ENCODE assay signal across 17 mouse cellular contexts in genomic region chr3:68604962-68605361, GRCm38 (mm10).
A peak's percentile ranks its signal among the peaks of the same experiment; 100 is the strongest.
DNase-seq lines count a peak whose midpoint lies in the region; ATAC-seq and TF ChIP-seq lines count a peak whose summit lies in the region.
"Had no signal": no experiment of that assay in that cellular context is flagged by ENCODE, and none has a peak within 500 bp of the region (broad histone marks: within the 10 kb centered on the region; RNA-seq: fewer than 3 reads in every experiment).

No protein-coding gene starts in this region.

- peak overlapping the region; percentile 51; the same call in 1 of the 2 replicates for H3K27ac ChIP-seq in forebrain, embryonic 13.5 days
- no peak overlapping the region for H3K27ac ChIP-seq in forebrain, embryonic 11.5 days (ENCODE audit: low read depth, low read length)
- peak overlapping the region; percentile 79 for H3K27ac ChIP-seq in hindbrain, embryonic 12.5 days
- peak overlapping the region; percentile 1; the same call in 1 of the 2 replicates for H3K27ac ChIP-seq in midbrain, embryonic 16.5 days (ENCODE audit: low read length)
- no peak overlapping the region for H3K27ac ChIP-seq in stomach, postnatal 0 days (replicated peaks)
- H3K27ac ChIP-seq: embryonic facial prominence, embryonic 15.5 days; heart, embryonic 13.5 days; liver, embryonic 13.5 days; stomach, embryonic 15.5 days had no signal

- TF ChIP-seq POLR2A in brain, embryonic 14.5 days (IDR thresholded peaks at IDR 0.05; ENCODE audit: borderline replicate concordance, extremely low read depth, insufficient read depth, insufficient read length, poor library complexity, severe bottlenecking): no peak

- H3K36me3 ChIP-seq in forebrain, embryonic 13.5 days (ENCODE audit: poor library complexity, severe bottlenecking): no peaks in the 10 kb centered on the region
- H3K36me3 ChIP-seq in forebrain, embryonic 11.5 days (ENCODE audit: control insufficient read depth, insufficient read depth, low read length): no peaks in the 10 kb centered on the region
- no peaks in the 10 kb centered on the region for H3K36me3 ChIP-seq in hindbrain, embryonic 12.5 days
- H3K36me3 ChIP-seq in midbrain, embryonic 16.5 days (ENCODE audit: control insufficient read depth, insufficient read depth, low read length): no peaks in the 10 kb centered on the region
- no peaks in the 10 kb centered on the region for H3K36me3 ChIP-seq in stomach, postnatal 0 days (ENCODE audit: control insufficient read depth, insufficient read depth, low read length)
- H3K36me3 ChIP-seq: embryonic facial prominence, embryonic 15.5 days; liver, embryonic 13.5 days; stomach, embryonic 15.5 days had no signal

- 77% methylated on average over 10 of the region's 10 CpGs for WGBS in forebrain, embryonic 13.5 days
- WGBS in forebrain, embryonic 11.5 days: 87% methylated on average over 10 of the region's 10 CpGs
- WGBS in hindbrain, embryonic 12.5 days: 57% methylated on average over 10 of the region's 10 CpGs
- WGBS in midbrain, embryonic 16.5 days: 45% methylated on average over 10 of the region's 10 CpGs
- whole genome bisulfite sequencing in stomach, postnatal 0 days: 82% methylated on average over 10 of the region's 10 CpGs

- no peak overlapping the region for H3K9ac ChIP-seq in forebrain, embryonic 13.5 days
- no peak overlapping the region for H3K9ac ChIP-seq in forebrain, embryonic 11.5 days (ENCODE audit: low read length)
- H3K9ac ChIP-seq in hindbrain, embryonic 12.5 days: no peak overlapping the region
- no peak overlapping the region for H3K9ac ChIP-seq in midbrain, embryonic 16.5 days (ENCODE audit: low read depth, low read length)
- H3K9ac ChIP-seq in stomach, postnatal 0 days (ENCODE audit: low read length): no peak overlapping the region
- H3K9ac ChIP-seq: embryonic facial prominence, embryonic 15.5 days; heart, embryonic 13.5 days; liver, embryonic 13.5 days; stomach, embryonic 15.5 days had no signal

- no peak for TF ChIP-seq EP300 in stomach, postnatal 0 days (optimal IDR thresholded peaks at IDR 0.05)

- DNase-seq in forebrain, embryonic 11.5 days (ENCODE audit: low spot score): no peak
- peak; percentile 73 for DNase-seq in brain, embryonic 14.5 days (ENCODE audit: low read depth)
- DNase-seq in stomach, postnatal 0 days (ENCODE audit: low spot score): no peak
- no peak for DNase-seq in c-Kit-positive CD71-positive TER-119-positive erythroid progenitor cells, embryonic 14.5 days (ENCODE audit: low spot score)
- no peak for DNase-seq in left cerebral cortex, adult 9 months (ENCODE audit: low spot score in 2 of 2)
- DNase-seq: kidney, adult 2 months; kidney, postnatal 4 days; layer of hippocampus, postnatal 36 days; liver, embryonic 13.5 days; thymus, postnatal 14 days had no signal

- H3K9me3 ChIP-seq in forebrain, embryonic 13.5 days (replicated peaks): no peaks in the 10 kb centered on the region
- no peaks in the 10 kb centered on the region for H3K9me3 ChIP-seq in forebrain, embryonic 11.5 days (ENCODE audit: control insufficient read depth, low read length)
- H3K9me3 ChIP-seq in hindbrain, embryonic 12.5 days (replicated peaks): no peaks in the 10 kb centered on the region
- no peaks in the 10 kb centered on the region for H3K9me3 ChIP-seq in midbrain, embryonic 16.5 days (replicated peaks; ENCODE audit: control insufficient read depth, low read length, poor library complexity, severe bottlenecking)
- no peaks in the 10 kb centered on the region for H3K9me3 ChIP-seq in stomach, postnatal 0 days (ENCODE audit: control insufficient read depth, low read length)
- H3K9me3 ChIP-seq: embryonic facial prominence, embryonic 15.5 days; heart, embryonic 13.5 days; liver, embryonic 13.5 days; stomach, embryonic 15.5 days had no signal

- H3K4me3 ChIP-seq in forebrain, embryonic 13.5 days: no peak overlapping the region
- no peak overlapping the region for H3K4me3 ChIP-seq in forebrain, embryonic 11.5 days (ENCODE audit: low read depth, low read length)
- no peak overlapping the region for H3K4me3 ChIP-seq in hindbrain, embryonic 12.5 days
- H3K4me3 ChIP-seq in midbrain, embryonic 16.5 days (ENCODE audit: low read depth, low read length): no peak overlapping the region
- H3K4me3 ChIP-seq in stomach, postnatal 0 days (ENCODE audit: low read depth, low read length): no peak overlapping the region
- H3K4me3 ChIP-seq: embryonic facial prominence, embryonic 15.5 days; heart, embryonic 13.5 days; liver, embryonic 13.5 days; stomach, embryonic 15.5 days had no signal

- ATAC-seq in forebrain, embryonic 13.5 days: no peak
- ATAC-seq in forebrain, embryonic 11.5 days (replicated peaks; ENCODE audit: low FRiP score): no peak
- peak; percentile 77 for ATAC-seq in hindbrain, embryonic 12.5 days (ENCODE audit: low FRiP score)
- ATAC-seq in midbrain, embryonic 16.5 days: peak; percentile 52; the same call in 1 of the 2 replicates
- no peak for ATAC-seq in stomach, postnatal 0 days (ENCODE audit: low FRiP score, low TSS enrichment)
- ATAC-seq: activated CD4-positive, CD25-positive, alpha-beta regulatory T cell, adult 4 months had no signal

- no peak overlapping the region for H3K4me2 ChIP-seq in forebrain, embryonic 13.5 days
- no peak overlapping the region for H3K4me2 ChIP-seq in forebrain, embryonic 11.5 days (ENCODE audit: low read depth, low read length, severe bottlenecking)
- H3K4me2 ChIP-seq in hindbrain, embryonic 12.5 days (replicated peaks): no peak overlapping the region
- H3K4me2 ChIP-seq in midbrain, embryonic 16.5 days (ENCODE audit: low read length): no peak overlapping the region
- H3K4me2 ChIP-seq in stomach, postnatal 0 days (replicated peaks; ENCODE audit: low read depth): no peak overlapping the region
- H3K4me2 ChIP-seq: embryonic facial prominence, embryonic 15.5 days; heart, embryonic 13.5 days; liver, embryonic 13.5 days; stomach, embryonic 15.5 days had no signal

- H3K4me1 ChIP-seq in forebrain, embryonic 13.5 days: peaks cover 31% of the 10 kb centered on the region
- no peaks in the 10 kb centered on the region for H3K4me1 ChIP-seq in forebrain, embryonic 11.5 days (replicated peaks; ENCODE audit: control insufficient read depth, insufficient read depth, low read length)
- peaks cover 16% of the 10 kb centered on the region for H3K4me1 ChIP-seq in hindbrain, embryonic 12.5 days
- peaks cover 16% of the 10 kb centered on the region for H3K4me1 ChIP-seq in midbrain, embryonic 16.5 days (ENCODE audit: control insufficient read depth, insufficient read depth, low read length)
- no peaks in the 10 kb centered on the region for H3K4me1 ChIP-seq in stomach, postnatal 0 days (replicated peaks; ENCODE audit: control insufficient read depth, insufficient read depth)
- H3K4me1 ChIP-seq: embryonic facial prominence, embryonic 15.5 days; liver, embryonic 13.5 days; stomach, embryonic 15.5 days had no signal

- no peaks in the 10 kb centered on the region for H3K27me3 ChIP-seq in forebrain, embryonic 13.5 days
- H3K27me3 ChIP-seq in forebrain, embryonic 11.5 days (ENCODE audit: control insufficient read depth, insufficient read depth, low read length): no peaks in the 10 kb centered on the region
- no peaks in the 10 kb centered on the region for H3K27me3 ChIP-seq in hindbrain, embryonic 12.5 days
- H3K27me3 ChIP-seq in midbrain, embryonic 16.5 days (ENCODE audit: control insufficient read depth, insufficient read depth, low read depth, low read length): no peaks in the 10 kb centered on the region
- no peaks in the 10 kb centered on the region for H3K27me3 ChIP-seq in stomach, postnatal 0 days (ENCODE audit: control insufficient read depth, insufficient read depth, low read length)
- H3K27me3 ChIP-seq: embryonic facial prominence, embryonic 15.5 days; heart, embryonic 13.5 days; liver, embryonic 13.5 days; stomach, embryonic 15.5 days had no signal

- TF ChIP-seq CTCF in brain, embryonic 14.5 days (IDR thresholded peaks at IDR 0.05; ENCODE audit: borderline replicate concordance, extremely low read depth, insufficient read depth, insufficient read length): no peak
- no peak for TF ChIP-seq CTCF in stomach, postnatal 0 days (IDR thresholded peaks at IDR 0.05; ENCODE audit: low read depth)

Comparison
In these comparisons a context has a peak if more than half of its experiments do, and no peak if none do; other contexts are left out.
1. H3K27ac ChIP-seq: peak in forebrain, embryonic 13.5 days (single experiment), hindbrain, embryonic 12.5 days (single experiment) and midbrain, embryonic 16.5 days (single experiment); none in forebrain, embryonic 11.5 days (single experiment) and stomach, postnatal 0 days (single experiment).
2. ATAC-seq: peak in hindbrain, embryonic 12.5 days (single experiment) and midbrain, embryonic 16.5 days (single experiment); none in forebrain, embryonic 13.5 days (single experiment), forebrain, embryonic 11.5 days (single experiment) and stomach, postnatal 0 days (single experiment).